Mouse (Mus musculus) heart, adult 9 months (tissue): ENCODE measurements around the gene Fer1l4.

Experiments
- DNase-seq, 2 experiments: peaks; one replicate each; pipeline ENCODE4 v3.0.0; 2022; ENCODE audit warnings: low spot score in 2 of 2

Gene Fer1l4

DNA sequence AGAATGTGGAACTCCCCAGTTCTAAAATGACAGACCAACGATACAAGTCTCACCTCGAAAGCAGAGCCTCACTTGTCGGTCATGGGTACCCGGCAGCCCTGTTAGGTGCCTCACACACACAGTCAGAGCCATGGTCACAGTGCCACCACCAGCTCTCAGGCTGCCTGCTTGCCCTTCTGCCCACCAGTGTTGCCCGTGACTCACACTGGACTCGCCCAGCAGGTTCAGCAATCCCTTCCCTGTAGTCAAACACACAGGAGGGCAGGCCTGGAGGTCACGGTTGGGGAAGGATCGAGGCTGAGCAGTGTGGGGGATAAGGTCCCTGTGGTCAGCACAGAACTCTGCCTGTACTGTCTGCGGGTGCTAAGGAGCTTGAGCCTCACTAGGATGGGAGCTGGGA is at the start of gene Fer1l4:
Gene Fer1l4 (minus strand): TSS at position 132 of the 400 bp plus-strand sequence.
- no peak for DNase-seq

DNA sequence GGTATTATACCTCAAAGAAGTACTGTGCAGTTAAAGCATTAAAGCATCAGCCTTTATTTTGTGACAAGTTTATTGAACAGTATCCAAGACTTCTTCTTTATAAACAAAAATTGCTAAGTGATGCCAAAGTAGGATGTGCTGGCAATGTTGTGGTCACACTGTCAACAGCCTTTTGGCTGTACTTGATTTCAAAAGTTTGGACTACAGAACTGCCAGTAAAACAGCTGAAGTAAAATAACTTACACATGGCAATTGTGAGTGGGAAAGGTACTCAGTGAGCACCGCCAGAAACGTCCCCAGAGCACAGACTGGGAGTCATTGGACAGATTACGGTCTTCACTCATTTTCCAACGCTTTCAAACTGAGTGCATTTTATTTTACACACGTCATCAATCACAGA is 39.2 kb upstream of the Fer1l4 start:
- no peak for DNase-seq

DNA sequence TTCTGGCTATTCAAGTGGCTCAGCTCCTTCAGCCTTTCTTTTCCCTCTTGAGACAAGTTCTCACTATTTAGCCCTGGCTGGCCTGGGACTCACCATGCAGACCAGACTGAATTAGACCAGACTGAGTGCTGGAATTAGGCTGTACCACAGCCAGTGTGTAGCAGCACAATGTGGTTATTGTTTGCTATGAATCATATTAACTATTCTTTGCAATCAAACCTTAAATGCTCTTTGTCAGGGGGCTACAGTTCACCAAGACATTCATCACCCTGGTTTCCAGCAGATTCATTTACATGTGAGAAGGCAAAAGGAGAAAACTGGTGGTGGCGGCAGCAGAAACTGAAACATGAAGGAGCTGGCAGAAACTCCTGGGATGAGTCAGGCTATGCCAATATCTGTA is 37.1 kb upstream of the Fer1l4 start:
- no peak for DNase-seq

DNA sequence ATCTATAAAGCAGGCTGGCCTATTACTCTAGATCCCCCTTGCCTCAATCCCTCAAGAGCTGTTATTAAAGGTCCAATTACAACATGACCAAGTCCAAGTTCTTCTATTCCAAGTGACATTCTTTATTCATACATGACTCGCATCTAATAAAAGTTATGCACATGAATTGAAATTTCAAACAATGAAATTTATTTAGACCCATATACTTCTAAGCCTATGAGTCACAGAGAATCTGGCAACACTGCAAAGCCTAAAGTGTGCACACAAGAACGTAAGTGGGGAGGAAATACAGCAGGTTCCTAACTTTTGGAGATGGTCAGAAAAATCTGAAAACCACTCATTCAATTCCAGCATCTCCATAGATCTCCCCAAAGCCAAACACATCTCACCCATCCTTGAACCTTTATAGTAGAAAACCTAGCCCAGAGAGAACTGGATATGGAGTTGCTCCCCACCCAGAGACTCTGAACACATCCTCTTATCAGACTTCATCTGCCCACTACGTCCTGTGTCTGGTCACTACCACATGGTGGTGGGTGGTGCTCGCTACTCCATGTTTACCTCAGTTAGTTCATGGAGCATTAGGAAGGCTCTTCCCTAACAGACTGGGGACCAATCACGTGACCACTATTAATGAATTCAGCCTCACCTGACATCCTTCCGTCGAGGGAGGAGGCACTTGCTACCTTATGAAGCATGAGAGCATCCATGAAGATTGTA is 34.8 kb upstream of the Fer1l4 start:
- no peak for DNase-seq

DNA sequence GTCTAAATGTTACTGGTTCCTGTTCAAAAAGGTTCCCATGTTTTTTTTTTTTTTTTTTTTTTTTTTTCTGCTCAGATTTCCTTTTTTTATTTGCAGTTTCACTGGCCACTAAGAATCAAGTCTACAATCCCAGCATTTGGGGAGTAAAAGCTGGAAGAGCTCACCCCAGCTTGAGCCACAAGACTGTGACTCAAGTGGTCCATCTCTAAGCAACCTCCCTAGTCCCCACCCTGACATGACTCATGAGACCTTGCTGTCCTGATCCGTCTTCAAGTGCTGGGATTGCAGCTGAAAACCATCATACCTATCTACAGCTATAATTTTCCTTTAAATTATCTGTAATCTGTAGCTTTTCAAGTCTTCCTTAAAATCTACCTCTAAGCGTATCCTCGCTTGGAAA is 31.8 kb upstream of the Fer1l4 start:
- DNase-seq = no peak

DNA sequence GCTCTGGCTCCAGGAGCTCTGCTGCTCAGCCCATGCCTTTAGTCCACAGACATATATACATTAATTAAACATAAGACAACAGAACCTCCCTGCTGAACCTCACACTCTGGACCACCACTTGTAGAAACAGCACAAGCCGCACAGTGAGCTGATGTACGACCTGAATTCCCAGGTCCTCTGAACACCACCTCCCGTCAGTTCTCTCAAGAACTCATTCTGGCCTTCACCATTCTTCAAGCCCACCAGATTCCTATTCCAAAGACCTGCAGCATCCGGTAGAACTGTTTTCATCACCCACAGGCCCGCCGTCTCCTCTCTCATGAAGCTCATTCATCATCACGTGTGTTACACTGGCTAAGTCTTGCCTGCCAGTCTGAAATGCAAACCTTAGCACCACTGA is 27.6 kb upstream of the Fer1l4 start:
- no peak for DNase-seq

DNA sequence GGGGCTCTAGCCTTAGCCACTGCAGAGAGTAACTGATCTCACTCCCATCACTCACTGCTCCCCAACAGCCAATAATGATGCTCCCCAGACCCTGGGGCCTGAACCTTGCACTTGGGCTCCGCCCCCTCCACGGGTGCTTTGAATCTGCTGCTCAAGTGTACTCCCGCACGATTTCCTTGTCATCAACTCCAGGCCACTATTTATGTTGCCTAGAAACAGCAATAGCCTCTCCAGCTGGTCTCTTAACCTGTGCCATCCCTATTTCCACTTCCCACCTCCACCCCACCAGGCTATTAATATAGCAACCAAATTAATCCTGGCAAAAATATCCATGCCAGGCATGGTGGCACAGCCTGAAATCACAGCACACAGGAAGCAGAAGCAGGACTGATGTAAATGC is 26.9 kb upstream of the Fer1l4 start:
- DNase-seq = peak in 1 of 2 experiments; percentile 28

DNA sequence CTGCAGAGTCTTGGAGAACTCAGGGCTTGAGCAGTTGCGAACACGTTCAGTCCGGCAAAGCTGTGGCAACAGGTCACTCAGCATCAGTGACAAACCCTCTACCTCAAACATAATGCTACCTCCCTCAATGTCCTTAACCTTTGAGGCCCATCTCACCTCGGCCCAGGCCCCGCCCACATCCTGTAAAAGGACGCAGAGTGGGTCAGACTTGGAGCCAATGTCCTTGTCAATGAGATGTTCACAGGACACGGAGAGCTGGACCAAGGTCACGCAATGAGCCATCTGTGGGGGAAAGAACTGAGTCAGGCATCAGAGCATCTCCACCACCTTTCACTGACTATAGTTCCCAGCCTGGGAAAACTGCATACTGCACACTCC is 26.4 kb upstream of the Fer1l4 start:
- no peak for DNase-seq

DNA sequence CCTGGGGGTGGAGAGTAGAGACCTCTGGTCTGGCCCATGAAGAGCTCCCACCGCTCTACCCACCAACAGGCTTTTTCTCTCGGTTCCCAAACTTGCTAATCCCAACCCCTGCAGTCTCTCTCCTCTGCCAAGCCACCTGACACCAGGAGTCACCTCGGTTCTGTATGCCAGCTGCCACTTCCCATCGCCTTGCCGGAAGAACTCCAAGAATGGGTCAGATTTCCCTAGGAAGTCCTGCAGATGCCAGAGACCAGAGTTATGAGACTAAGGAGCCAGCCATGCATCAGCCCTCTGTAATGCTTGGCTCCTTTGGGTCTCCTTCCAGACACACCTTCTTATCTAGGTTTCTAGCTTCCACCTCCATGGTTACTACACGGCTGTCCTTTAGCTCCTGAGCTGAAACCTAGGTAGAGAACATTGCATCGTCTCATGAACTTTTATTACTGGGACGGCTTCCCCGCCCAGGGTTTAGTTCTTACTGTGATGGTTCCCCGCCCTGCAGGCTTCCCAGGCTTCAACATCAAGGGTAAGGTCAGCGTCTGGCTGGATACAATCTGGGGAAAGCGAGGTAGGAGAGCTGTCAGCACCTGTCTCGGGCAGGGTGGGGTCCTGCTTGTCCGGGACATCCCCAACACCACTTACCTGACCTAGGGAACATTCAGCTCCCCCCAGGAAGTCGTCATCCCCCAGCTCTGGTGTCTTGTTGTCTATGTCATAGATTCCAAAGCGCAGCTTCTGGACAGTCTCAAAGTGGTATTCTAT is 25.9 kb upstream of the Fer1l4 start:
- no peak for DNase-seq

DNA sequence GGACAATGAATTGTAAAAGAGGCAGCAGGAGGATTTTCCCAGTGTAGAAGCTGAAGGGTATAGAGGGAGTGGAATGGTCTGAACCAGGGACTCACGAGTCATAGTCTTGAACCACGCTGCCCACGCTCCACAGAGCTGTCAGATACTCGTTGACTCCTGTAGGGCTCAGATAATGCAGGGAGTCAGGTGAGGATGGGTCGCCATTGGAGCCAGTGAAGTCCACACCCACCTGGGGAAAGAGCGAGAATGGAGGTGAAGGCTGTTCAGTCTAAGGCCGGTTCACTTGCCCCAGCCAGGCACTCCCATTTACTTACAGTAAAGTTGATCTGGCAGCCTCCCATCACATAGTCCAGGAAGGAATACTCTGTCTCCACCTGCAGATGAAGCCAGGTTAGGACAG is 24.7 kb upstream of the Fer1l4 start:
- DNase-seq = no peak

DNA sequence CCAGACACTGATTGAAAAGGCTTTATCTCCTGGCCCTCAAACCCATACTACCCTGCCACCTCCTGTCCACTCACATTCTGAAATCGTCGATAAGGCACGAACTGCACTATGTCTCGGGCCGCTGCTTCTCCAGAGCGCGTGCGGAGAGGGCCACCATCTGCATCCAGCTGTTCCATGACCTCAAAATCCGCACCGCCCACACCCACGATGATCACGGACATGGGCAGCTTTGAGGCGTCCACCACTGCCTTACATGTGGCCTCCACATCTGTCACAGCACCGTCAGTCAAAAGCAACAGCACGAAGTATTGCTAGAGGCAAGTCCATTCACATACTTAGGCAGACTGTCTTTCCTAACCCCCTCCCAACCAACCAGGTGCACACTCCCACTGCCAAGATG is 21.0 kb upstream of the Fer1l4 start:
- DNase-seq = peak in 1 of 2 experiments; percentile 42

DNA sequence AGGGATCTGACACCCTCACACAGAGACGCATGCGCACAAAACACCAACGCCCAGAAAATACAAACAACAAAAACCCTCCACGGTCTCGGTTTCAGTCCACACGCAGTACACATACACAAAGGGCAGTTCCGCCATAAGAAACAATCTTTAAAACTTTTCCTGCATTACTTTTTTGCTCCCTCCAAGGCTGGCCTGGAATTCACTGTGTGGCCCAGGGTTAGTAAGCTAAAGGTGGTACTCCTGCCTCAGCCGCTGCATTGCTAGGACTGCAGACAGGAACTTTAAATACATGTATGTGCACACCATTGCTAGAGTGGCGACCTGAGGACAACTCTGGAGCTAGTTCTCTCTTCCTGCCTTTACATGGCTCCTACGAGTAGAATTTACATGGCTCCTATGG is 18.5 kb upstream of the Fer1l4 start:
- no peak for DNase-seq

DNA sequence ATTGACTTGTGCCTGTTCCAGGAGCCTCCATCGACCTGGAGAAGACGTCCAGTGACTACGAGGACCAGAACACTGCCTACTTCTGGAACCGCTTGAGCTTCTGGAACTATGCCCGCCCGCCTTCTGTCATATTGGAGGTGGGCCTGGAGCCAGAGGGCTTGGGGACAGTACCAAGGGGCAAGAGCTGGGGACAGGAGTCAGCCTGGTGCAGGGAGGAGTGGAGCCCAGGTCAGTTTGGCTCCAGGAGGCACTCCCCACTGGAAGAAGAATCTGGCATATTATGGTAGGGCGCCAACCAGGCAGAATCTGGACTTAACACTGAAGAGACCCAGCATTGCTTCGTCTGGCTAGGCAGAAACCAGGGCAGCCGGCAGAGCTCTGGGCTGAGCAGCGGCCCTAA is 15.2 kb upstream of the Fer1l4 start:
- DNase-seq = no peak

DNA sequence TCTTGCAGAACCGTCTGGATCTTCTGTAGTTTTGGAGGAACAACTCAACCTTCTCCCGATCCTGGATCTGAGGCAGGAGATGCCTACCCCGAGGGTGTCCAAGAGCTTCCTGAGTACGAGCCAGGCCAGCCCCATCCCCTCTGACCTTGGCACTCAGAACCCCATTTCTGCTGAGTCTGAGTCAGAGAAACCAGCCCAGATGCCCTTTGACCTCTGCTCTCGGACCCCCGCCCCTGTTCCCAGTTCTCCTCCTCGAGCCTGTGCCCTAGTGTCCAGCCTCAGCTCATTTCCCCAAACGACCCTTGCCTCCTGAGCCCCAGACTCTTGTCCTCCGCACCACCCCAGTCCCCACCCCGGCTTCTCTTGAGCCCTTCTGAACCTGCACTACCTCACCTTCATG is 13.4 kb upstream of the Fer1l4 start:
- DNase-seq = no peak

DNA sequence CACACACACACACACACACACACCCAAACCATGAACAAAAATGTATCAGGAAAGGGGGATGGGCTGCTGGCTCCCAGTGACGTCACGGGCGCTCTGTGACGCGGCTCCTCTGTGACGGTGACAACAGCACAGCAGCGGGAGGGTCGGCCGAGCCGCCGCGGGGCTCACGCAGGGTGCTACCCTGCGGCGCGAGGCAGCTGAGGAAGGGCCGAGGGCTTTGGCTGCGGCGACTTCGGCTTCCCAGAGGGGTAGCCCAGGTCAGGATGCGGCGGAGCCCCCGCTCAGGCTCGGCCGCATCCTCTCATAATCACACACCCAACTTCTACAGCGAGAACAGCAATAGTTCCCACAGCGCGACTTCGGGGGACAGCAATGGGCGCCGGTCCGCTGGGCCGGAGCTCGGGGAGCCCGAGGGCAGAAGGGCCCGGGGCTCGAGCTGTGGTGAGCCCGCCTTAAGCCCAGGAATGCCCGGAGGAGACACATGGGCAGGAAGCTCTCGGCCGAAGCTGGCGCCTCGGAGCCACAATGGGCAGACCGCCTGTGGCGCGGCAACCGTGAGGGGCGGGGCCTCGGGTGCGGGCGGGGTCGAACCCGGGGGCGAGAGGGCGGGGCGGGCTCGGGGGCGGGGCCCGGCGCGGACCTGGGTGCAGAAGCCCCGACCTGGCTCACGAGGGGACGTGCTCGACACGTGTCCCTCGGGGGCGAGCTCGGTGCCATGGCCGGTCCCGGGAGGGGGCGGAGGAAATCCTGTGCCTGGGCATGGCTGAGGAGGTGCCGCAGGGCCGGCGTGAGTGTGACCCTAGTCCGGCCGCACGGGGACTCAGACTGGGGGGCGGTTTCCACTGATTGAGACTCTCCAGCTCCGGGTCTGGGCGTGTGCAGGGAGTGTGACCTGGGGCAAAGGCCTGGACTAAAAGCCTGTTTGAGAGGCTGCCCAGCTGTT is 12.6 kb upstream of the Fer1l4 start, which contains the start of gene Spag4:
Gene Spag4 (plus strand): TSS at position 77 of the 943 bp plus-strand sequence.
- peak; percentile 51 to 59 for DNase-seq

DNA sequence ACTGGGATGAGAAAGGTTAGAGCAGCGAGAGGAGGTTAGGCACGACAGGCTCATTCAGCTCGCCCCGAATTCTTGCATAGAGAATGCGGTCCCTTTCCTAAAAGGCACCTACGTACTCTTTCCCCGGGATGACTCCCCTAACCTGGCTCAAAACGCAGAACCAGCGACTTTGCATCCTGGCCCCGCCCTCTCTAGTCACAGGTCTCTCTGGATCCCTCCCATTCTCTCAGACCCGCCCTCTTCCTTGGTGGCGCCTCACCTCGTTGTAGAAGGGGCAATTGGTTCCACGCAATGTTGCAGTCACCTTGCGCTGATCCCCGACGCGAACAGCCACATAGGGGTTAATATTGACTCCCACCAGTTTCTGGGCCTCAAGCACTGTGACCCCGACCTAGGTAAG is 4.8 kb downstream of the Fer1l4 start:
- DNase-seq = no peak

DNA sequence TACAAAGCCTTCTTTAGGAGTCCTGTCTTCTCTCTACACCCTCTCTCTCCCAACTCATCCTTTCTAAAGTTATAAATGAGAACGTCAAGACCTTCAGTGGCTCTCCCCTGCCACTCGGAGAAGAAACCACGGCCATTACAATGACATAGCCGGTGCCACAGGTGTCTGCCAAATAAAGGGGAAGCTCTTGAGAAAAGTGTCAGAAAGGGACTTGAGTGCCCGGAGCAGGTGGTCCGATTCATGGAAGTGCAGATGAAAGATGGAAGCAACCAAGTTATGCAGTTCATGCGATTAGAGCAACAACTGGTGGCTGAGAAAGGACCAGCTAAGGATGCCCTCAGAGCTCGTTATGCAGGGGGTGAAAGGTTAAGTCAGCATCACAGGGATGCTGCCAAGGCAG is 9.8 kb downstream of the Fer1l4 start:
- DNase-seq = no peak

DNA sequence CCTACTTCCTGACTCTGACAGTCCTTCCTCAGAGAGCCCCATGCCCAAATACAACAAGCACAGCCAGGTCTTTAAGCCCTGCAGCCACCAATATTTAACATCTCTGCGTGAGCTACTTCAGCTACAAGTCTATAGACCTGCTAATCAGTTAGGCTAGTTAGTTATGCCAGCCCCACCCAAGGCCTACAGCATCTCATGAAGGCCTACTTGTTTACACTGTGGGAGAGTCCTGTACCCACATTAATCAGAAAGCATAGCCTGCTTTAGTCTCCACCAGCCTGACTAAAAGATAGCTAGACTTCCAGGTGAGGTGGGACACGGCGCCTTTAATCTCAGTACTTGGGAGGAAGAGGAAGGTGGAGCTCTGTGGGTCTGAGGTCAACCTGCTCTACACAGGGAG is 13.4 kb downstream of the Fer1l4 start:
- no peak for DNase-seq

DNA sequence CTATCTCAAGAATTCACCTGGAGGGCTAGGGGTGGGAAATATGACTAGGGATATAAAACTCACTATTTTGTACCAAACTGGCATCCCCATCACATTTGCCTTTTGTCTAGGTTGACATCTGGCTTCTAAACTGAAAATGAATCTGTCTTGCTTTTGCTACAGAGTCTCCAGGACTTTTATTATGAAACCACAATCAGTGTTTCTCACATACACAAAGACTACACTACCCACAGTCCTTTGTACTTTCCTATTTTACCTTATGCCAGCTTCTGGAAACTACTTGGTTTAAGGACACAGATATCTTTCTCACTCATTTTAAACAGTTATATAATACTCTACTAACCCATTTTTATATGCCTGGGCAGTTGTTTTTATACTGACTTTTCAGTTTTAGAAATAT is 27.3 kb downstream of the Fer1l4 start:
- DNase-seq = no peak

DNA sequence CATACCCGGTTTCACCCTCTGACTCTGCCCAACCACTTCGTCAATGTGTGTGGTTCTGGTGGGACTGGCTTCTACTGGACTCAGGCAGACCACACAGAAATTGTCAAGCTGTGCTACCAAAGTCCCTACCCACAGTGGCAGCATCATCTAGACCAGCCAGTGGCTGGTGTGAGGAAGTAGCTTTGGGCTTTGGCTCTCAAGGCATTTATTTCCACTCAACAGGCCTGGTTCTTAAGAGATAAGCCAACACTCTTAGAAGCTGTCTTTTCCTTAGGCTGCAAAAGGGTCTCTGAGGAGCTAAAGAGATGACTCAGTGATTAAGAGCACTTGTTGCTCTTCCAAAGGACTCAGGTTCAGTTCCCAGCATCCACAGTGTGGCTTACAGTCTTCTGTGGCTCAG is 31.0 kb downstream of the Fer1l4 start:
- DNase-seq = no peak

DNA sequence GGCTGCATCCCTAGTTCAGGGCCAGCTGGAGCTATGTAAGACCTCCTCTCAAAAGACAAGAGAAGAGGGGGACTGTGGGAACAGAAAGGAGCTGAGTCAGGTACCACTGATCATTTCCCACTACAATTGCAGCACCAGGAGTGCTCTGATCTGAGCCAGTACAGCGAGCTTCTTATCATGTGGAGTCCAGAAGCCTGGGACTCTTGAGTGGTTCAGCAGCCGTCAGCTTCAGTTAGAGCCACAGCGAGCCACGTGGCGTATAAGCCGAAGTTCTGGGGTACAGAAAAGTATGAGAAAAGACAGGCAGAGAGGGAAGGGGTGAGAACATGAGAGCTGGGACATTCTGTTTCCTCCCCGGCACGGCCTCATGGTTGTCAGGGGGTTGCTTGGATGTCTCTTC is 31.5 kb downstream of the Fer1l4 start:
- DNase-seq = no peak

DNA sequence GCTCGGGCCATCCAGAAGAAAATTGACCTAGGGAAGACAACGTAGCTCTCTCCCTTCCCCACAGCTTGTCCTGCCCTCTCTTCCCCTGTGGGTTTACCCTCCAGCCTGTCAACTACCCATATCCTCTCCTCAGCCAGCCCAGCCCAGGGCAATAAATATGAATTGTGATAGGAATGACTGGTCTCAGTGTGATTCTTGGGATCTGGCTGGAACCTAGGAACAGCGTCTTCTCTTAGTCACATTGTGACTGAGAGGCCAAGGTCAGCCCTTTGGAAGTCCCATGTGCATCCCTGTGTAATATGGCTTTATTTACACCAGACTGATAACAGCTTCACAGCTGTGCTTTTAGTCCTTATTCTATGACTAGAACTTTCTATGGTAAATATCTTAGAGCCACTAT is 34.6 kb downstream of the Fer1l4 start:
- no peak for DNase-seq
